Mouse (Mus musculus): Measurements from ENCODE around the gene Hypk. TPM values are rescaled to one million over a fixed set of nuclear protein-coding genes. Genes with fewer than 3 reads are reported as not detected.

Hypk gene
- total RNA-seq (2021) = 10 to 100 TPM; 20.1 to 27.8 TPM
- long read RNA-seq, experiment 1, transcript Hypk-204 (4 exons, 961 nt) = major isoform, 37 of 46 reads
- long read RNA-seq, experiment 1, partial matches to known transcripts = 0 of 46 reads
- long read RNA-seq, experiment 1, other reads (novel, unspliced or antisense) = 7 of 46 reads
- long read RNA-seq, experiment 2, transcript Hypk-204 (4 exons, 961 nt) = major isoform, 108 of 127 reads
- long read RNA-seq, experiment 2, partial matches to known transcripts = 1 of 127 reads
- long read RNA-seq, experiment 2, other reads (novel, unspliced or antisense) = 15 of 127 reads

DNA sequence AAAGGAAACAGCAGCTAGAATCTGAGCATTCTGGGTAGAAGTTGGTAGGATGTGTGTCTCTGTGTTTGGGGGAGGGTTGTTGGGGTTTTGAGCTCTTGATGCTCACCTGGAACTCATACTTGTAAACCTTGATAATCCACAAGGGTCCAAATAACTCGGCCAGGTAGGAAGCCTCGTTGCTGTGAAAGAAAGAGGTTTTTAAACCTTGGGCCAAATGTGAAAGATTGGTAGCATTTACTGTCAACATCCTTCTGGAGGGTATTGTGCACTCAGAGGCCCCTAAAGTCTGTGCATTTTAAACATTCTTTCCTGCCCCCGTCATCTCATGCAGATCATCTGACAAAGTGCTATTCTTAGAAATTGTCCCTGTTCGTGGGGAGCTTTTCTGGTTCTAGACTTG lies at the start of gene Hypk:
Gene Hypk (plus strand): TSS at position 301 of the 400 bp plus-strand sequence.
- no peak for DNase-seq (ENCODE audit: low spot score in 2 of 2)

DNA sequence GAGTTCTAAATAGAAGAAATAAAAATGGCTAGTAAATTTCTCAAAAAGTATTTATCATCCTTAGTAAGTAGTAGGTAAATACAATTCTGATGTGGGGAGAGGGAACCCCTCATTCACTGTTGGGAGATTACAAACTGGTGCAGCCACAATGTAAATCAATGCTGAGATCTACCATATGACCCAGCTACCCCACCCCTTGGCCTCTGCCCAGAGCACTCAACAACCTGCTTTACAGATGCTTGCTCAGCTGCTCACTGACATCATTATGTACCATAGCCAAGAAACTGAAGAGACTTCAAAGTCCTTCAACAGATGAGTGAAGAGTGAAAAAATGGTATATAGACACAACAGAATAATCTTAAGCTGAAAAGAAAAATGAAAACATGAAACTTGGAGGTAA lies 49.8 kb upstream of the Hypk start:
- DNase-seq (ENCODE audit: low spot score in 2 of 2) = no peak

DNA sequence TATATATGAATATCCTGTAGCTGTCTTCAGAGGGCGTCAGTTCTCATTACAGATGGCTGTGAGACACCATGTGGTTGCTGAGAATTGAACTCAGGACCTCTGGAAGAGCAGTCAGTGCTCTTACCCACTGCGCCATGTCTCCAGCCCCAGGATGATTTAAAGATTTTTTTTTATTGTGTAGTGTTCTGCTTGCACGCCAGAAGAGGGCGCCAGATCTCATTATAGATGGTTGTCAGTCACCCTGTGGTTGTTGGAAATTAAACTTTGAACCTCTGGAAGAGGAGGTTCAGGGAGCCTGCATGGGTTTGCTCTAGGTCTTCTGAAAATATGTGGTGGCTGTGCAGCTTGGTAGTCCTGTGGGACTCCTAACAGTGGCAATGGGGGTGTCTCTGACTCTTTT lies 44.9 kb upstream of the Hypk start:
- DNase-seq (ENCODE audit: low spot score in 2 of 2) = no peak

DNA sequence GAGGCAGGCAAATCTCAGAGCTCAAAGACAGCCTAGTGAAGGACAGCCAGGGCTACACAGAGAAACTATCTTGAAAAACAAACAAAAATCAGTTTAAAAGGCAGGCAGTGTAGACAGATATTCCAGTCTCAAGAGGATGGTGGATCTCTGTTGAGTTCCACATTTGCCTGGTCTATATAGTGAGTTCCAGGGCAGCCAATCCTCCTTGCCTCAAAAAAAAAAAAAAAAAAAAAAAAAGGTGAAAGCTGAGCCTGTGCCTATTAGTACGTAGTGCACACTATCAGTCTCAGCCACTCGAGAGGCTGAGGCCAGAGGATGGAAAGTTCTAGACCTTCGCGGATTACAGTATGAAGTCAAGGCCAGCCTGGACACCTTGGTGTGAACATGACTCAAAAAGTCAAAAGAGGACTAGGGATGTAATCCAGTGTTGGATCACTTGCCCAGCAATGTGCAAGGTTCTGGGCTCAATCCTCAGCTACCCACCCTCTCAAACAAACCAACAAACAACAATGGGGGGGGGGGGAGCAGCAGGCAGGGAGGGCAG lies 40.2 kb upstream of the Hypk start:
- DNase-seq (ENCODE audit: low spot score in 2 of 2) = no peak

DNA sequence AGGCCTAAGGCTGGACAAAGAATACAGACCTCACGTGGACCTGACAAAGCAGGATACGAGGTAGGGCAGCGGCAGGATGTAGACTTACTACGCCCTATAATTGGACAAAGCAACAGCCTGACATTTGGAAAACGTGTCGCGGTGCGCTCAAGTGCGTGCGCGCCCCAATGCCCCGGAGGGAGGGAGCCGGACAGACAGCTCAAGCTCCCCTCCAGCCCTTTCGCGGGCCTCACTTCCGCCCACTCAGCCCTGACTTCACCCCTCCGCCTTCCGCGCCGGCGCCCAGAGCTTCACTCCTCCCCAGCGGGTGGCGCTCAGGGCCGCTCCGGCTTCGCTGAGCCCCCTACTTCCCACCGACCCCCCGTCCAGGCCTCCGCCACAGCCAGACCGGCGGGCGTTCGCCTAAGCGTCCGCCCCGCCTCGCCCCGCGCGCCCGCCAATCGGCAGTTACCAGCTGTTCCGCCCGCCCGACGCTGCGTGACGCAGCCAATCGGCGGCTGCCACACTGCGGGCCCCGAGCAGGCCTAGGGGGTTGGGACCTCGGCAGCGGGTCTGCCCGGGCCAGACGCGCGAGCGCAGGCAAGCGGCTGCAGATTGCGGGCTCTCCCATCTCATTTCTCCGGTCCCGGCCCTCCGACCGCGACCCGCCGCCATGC lies 39.6 kb upstream of the Hypk start, which contains the start of the genes Pdia3 and Catsper2:
Gene Pdia3 (plus strand): TSS at position 389 of the 656 bp plus-strand sequence.
Gene Catsper2 (minus strand): TSS at position 406 of the 656 bp plus-strand sequence.
- DNase-seq (ENCODE audit: low spot score in 2 of 2) = peak; percentile 94 to 96

DNA sequence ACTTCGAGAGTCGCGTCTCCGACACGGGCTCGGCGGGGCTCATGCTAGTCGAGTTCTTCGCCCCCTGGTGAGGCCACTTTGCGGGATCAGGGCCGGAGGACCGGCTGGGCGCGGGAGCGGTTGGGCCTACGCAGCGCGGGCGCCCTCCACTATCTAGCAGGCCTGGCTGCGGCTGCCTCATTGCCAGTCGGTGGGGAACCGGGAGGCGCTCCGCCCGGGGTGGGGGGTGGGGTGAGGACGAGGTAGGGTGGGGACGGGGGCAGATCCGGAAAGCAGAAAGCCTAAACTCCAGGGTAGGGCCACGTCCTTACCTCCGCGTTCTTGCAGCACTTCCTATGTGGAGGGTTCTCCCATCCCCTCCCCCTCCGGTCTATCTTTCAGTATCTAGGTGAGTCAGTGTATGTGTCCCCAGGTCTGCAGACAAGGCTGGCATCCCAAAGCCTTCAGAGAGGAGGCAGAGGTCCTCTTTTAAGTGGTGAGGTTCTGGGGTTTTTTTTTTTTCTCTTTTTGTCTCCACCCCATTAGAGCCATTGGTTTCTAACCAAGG lies 38.9 kb upstream of the Hypk start:
- peak in 1 of 2 experiments; percentile 27 for DNase-seq (ENCODE audit: low spot score in 2 of 2)

DNA sequence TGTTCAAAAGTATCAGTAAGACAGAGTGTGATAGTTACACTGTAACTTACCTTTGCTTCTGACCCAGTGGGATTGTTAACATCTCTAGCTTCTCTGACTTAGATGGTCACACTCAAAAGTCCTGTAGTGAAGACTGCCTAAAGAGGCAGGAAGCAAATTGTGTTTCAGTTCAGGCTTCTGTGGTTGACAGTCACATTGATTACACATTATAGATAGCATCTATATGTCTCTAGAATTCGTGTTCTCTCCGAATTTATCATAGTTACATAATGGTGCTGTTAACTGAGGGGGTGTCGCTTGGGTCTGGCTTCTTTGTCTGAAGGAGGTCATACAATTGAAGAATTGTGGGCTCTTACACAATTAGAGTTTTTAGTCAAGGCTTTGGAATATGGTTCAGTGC lies 38.0 kb upstream of the Hypk start:
- no peak for DNase-seq (ENCODE audit: low spot score in 2 of 2)

DNA sequence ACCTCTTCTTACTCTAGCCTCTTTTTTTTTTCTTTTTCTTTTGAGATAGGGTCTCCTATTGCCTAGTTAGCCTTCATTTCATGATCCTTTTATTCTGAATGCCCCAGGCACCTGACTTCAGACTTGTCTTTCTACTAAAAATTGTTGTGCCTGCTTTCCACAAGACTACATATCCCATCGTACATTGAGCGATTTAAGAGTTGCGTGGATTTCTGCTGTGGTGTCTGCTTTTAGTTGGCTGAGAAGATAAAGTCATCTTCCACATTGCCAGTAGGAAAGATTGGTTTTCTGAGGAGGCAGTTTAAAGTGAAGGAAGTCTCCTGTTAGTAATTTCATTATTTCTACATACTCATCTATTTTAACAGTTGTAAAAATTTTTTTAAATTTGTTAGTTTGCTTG lies 37.5 kb upstream of the Hypk start:
- DNase-seq (ENCODE audit: low spot score in 2 of 2) = no peak

DNA sequence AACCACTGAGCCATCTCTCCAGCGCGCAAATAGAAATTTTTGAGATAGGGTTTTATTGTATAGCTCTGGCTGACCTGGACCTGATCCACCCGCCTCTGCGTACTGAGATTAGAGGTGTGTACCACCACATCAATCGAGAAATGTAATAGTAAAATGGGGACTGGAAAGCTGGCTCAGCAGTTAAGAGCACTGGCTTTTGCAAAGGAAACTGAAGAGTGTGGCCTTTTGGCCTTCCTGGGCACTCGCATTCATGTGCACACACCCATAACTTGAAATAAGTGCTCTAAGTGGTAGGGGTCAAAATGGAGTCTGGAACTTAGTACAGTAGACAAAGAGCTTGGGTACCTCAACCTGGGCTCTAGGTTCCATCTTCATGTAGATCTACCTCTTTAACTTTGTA lies 36.7 kb upstream of the Hypk start:
- no peak for DNase-seq (ENCODE audit: low spot score in 2 of 2)

DNA sequence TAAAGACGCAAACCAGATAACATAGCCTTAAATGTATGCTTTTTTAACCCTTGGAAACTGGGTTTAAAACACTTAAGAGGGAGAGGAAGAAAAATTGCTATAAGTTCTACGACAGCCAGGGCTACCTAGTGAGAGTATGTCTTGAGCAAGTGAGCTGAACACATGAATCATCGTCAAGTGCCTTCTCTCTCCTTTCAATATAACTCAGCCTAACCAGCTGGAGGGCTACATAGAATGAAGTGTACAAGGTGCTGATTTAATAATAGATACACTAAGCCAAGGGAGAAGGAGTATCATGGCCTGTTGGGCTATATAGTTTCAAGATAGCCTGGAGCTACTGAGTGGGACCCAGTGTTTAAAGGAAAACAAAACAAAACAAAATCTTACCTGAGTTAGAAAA lies 34.6 kb upstream of the Hypk start:
- DNase-seq (ENCODE audit: low spot score in 2 of 2) = no peak

DNA sequence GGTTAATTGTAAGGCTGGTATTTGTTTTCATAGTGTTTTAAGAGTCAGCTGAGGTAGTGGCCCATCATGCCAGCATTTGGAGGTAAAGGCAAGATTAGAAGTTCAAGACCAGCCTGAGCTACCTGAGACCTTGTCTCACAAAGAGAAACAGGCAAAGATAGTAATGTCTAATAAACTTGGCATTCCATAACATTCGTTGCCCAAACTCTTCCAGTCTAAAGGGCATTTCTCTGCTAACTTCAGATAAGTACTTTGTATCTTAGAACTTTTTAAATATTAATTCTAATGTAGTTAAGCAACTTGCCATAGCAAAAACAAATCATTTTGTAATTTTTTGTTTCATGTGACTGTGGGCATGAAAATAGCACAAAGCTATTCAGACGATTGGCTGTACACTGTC lies 29.9 kb upstream of the Hypk start:
- no peak for DNase-seq (ENCODE audit: low spot score in 2 of 2)

DNA sequence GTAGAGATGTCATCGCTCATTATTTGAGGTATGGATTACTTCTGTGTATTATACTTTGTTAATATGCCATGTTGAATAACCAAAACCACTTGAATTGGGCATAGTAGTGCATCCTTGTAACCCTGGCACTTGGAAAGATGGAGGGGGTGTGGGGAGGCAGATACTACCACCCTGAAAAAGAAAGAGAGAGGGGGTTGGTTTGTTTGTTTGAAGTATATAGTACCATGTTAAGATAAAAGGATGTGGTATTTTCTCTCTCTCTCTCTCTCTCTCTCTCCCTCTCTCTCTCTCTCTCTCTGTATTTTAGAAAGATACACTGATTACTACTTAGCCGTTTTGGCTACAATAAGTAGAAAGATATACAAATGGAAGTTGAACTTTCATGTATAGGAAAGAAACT lies 27.2 kb upstream of the Hypk start:
- DNase-seq (ENCODE audit: low spot score in 2 of 2) = no peak

DNA sequence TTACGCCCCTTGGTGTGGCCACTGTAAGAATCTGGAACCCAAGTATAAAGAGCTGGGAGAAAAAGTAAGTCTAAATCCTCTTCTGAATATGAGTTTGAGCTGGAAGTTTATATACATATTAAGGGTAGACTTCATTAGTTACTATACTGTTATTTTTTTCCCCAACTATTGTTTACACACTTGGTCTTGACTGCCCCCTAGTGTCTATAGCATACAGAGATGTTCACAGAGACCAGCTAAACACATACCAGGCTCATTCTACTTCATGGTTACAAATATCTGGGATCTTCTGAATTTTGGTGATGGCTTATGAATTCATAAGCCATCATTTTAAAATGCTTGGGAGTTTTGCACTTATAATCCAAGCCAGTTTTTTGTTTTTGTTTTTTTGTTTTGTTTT lies 18.2 kb upstream of the Hypk start:
- no peak for DNase-seq (ENCODE audit: low spot score in 2 of 2)

DNA sequence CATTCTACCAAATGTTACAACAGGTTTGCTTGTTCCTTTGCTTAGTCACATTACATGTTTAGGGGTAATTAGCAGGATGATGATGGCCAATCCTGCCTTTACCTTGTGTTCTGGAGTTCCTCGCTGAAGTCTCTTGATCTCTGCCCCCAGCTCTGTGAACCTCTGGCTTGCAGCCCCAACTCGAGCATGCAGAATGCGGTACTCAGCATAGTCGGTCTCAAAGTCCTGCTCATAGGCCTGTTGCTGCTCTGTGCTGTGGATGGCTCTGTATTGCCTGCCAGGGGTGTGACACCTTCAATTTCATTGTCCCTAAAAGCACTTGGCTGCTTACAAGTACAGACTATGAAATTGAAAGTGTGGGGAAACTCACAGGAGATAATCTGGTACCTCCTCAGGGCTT lies 13.3 kb upstream of the Hypk start:
- DNase-seq (ENCODE audit: low spot score in 2 of 2) = no peak

DNA sequence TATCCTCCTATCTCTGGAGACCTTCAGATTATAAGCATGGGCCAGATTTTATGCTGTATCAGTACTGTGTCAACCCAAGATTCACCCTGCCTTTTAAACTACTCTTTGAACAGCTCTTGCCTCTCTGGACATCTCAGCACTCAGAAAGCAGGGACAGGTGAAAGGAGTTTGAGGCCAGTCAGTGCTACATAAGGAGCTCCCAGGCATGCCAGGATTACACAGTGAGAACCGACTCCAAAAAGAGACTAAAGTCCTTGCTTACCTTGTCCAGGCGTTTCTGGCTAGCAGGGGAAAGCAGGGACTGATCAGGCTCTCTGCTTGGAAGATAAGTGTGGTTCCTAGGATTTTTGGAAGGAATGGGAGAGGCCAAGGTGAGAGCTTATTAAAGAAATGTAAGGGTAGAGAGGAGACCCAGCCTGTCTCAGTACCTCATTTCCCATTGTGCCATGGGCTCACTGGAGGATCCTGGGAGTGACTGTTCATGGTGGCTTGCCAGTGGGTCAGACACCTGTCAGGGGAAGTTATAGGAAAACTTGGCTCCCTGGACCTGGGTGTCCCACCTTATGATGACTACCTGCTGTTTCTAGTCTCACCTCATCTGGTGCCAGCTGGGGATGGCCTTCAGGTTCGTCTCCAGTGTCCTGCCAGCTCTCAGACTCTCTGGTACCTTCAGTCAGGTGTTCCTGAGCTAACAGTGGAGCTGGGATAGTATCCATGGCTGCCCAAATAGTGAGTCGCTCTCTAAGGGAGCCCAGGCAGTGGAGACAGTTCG lies 12.1 kb upstream of the Hypk start:
- no peak for DNase-seq (ENCODE audit: low spot score in 2 of 2)

DNA sequence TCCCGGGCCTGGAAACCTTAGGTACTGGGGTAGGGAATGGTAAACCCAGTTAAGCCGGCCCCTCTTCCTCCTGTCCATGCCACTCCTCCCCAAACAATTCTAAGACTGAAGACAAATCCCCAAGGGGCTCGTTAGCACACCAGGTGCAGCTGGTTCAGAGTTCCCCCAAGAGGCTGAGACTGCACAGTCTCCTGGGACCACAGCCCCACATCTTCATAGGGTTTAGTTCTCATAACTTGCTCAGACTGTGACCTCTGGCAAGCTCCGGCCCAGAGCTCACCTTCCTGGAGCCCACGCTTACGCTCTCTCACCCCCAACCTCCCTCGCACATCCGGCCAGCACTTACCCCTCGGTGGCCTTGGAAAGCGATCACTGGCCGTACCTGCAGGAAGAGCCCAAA lies 11.3 kb upstream of the Hypk start:
- DNase-seq (ENCODE audit: low spot score in 2 of 2) = no peak

DNA sequence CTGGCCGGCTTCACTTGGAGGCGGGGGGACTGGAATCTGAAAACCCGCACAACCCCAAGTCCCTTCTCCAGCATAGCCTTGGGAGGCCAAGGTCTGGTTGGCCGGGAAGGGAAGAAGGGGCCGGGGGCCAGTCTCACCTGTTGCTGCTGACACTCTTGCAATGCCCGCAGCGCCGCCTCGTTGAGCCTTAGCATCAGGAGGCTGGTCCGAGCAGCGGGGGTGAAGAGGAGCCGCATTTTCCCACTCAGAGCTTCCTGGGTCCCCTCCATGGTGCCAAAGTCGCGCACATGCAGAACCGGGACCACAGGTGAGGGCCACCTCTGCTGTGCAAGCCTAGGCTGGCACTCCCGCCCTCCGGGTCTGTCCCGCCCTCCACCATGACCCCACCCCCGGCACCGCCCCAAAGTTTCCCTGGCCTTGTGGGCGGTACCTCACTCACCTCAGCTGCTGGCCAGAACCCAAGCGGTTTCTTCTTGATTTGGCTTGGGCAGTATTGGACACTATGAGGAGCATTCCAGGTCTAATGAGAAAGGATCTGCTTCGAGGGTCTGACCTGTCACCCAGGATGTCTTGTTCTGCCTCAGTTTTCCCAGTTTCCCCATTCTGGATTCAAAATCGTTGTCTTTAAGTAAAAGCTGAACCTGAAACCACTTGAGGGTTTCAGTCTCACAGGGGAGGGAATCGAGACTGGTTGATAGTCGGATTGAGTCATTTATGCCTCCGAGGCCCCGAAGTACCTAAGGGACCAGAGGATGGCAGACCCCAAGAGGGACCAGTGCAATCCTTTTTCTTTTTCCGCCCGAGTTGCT lies 10.6 kb upstream of the Hypk start:
- no peak for DNase-seq (ENCODE audit: low spot score in 2 of 2)

DNA sequence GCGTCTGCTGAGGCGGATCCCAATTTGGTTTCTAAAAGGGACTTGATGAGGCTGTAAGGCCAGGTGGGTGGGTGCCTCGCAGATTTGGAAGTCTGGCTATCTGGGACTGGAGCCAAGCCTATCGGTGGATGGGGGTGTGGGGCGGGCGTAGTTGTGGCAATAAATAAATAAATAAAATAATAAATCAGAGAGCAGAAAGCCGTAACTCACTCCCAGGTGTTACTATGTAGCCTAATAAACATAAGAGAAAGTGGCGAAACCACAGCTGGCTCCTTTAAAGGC lies 10.1 kb upstream of the Hypk start:
- DNase-seq (ENCODE audit: low spot score in 2 of 2) = no peak

DNA sequence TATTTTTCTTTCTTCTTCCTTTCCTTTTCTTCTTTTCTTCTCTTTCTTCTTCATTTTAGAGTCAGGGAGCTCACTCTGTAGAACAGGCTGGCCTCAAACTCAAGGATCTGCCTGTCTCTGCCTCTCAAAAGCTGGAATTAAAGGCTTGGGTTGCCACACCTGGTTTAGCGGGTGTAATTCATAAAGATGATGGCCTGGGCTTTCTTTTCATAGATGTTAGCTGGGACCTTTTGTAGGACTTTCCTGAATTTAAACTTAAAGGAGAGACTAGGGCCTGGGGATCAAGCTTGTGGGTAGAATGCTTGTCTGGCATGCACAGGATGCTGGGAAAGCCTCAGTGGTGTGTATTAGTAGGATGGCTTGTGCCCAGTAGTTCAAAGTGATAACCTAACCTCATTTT lies 8.9 kb upstream of the Hypk start, which contains the start of gene Ell3:
Gene Ell3 (minus strand): TSS at position 101 of the 400 bp plus-strand sequence.
- DNase-seq (ENCODE audit: low spot score in 2 of 2) = no peak

DNA sequence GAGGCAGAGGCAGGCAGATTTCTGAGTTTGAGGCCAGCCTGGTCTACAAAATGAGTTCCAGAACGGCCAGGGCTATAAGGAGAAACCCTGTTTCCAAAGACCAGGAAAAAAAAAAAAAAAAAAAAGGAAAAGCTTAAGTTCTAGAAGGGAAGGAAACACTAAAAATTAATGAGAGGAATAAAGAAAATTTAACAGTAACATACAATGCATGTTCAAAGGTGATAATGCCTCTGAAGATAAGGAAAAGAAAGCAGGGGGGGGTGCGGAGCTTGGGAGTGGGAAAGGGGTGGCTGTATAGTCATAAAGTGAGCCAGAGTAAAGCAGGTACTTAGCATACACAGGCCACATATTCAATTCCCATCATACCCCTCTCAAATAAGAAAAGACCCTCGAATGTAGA lies 8.0 kb upstream of the Hypk start:
- no peak for DNase-seq (ENCODE audit: low spot score in 2 of 2)

DNA sequence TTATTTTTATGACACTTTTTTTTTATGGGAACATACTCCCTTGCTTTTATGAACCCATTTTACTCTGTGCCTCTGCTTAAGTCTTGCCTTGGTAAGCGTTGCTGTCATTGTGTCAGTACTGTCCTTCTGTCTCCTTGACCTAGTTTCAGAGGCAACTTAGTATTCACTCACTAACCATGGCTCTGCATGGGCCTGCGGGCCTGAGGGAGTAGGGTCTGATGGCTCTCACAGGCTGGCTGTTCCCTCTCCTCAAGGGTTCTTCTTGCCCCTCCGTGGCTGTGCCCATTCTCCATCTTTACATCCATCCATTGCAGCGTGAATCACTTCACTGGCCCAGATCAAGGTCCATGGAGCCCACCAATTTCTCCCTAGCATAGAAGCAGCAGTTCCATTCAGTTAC lies 6.6 kb upstream of the Hypk start:
- DNase-seq (ENCODE audit: low spot score in 2 of 2) = no peak
